Mouse (Mus musculus): ENCODE measurements at regions not wholly inside any gene's neighbourhood (a gene's known extent, or its start where the extent isn't known, plus 50 kb on each side); places are given as distances from the start of the nearest gene placed in this dataset.

GRCm38 (mm10) chr10:126493734-126494133 lies 407.4 kb downstream of the Atp23 start:
- Histone ChIP-seq H3K27ac (ENCODE audit: insufficient read depth, low read depth) (no peak overlapping the region), H3K9me3 (replicated peaks; ENCODE audit: low read length) (no peaks in the 10 kb centered on the region), H3K27me3 (replicated peaks) (no peaks in the 10 kb centered on the region), H3K9ac (ENCODE audit: insufficient read depth, low read depth) (no peak overlapping the region), H3K36me3 (replicated peaks in 1 of 2; ENCODE audit: control insufficient read depth in 1 of 2, insufficient read depth in 1 of 2, low read length in 1 of 2) (no peaks in the 10 kb centered on the region), H3K4me3 (replicated peaks in 1 of 3; ENCODE audit: low read depth in 2 of 3, low read length in 2 of 3, poor library complexity in 1 of 3) (no peak overlapping the region), H3K4me2 (ENCODE audit: insufficient read depth, low read depth, poor library complexity, severe bottlenecking) (no peak overlapping the region), H3K79me2 (replicated peaks; ENCODE audit: control insufficient read depth, extremely low read depth, insufficient read depth, poor library complexity, severe bottlenecking) (no peaks in the 10 kb centered on the region), H3K4me1 (ENCODE audit: control insufficient read depth in 1 of 2, insufficient read depth in 2 of 2) (peaks cover 0 to 15% of the 10 kb centered on the region in 2 experiments; a peak in 2 of 4 replicates)
- in situ Hi-C loops (cut with MboI; ENCODE audit: low pct_ligation_motif_present, low pct_unique_long_range_greater_than_20kb, low sequenced_read_pairs) (no loop called here), dilution Hi-C loops (cut with MboI; ENCODE audit: extremely low pct_ligation_motif_present, extremely low pct_unique_long_range_greater_than_20kb, low sequenced_read_pairs) (no loop called here)
- DNase-seq (ENCODE audit: extremely low read depth) = no peak
- no peak for TF ChIP-seq RCOR1 (conservative IDR thresholded peaks at IDR 0.05; ENCODE audit: low read depth, low read length)
- no peak for TF ChIP-seq USF1 (IDR thresholded peaks at IDR 0.05; ENCODE audit: low read depth, low read length)
- TF ChIP-seq UBTF (IDR thresholded peaks at IDR 0.05; ENCODE audit: low read depth, low read length) = no peak
- TF ChIP-seq MYC (IDR thresholded peaks at IDR 0.05; ENCODE audit: low read depth, low read length) = no peak
- TF ChIP-seq NRF1 (IDR thresholded peaks at IDR 0.05; ENCODE audit: low read depth, low read length) = no peak
- TF ChIP-seq E2F4 (IDR thresholded peaks at IDR 0.05; ENCODE audit: insufficient replicate concordance, low read depth, low read length) = no peak
- no peak for TF ChIP-seq JUN (IDR thresholded peaks at IDR 0.05; ENCODE audit: insufficient read depth, low read depth, low read length)
- TF ChIP-seq RAD21 (IDR thresholded peaks at IDR 0.05; ENCODE audit: low read depth, low read length) = no peak
- no peak for TF ChIP-seq IRF4 (IDR thresholded peaks at IDR 0.05; ENCODE audit: low read depth, low read length)
- no peak for TF ChIP-seq CHD2 (IDR thresholded peaks at IDR 0.05; ENCODE audit: low read length)
- TF ChIP-seq MAZ (IDR thresholded peaks at IDR 0.05; ENCODE audit: low read depth, low read length) = no peak
- no peak for TF ChIP-seq ZKSCAN1 (IDR thresholded peaks at IDR 0.05; ENCODE audit: borderline replicate concordance, low read depth, low read length)
- no peak for TF ChIP-seq TCF12 (IDR thresholded peaks at IDR 0.05; ENCODE audit: low read depth, low read length)
- TF ChIP-seq BHLHE40 (IDR thresholded peaks at IDR 0.05; ENCODE audit: low read depth, low read length) = no peak
- no peak for TF ChIP-seq TBP (conservative IDR thresholded peaks at IDR 0.05; ENCODE audit: low read depth, low read length)
- TF ChIP-seq JUND (conservative IDR thresholded peaks at IDR 0.05; ENCODE audit: low read depth, low read length) = no peak
- no peak for TF ChIP-seq ZC3H11A (IDR thresholded peaks at IDR 0.05; ENCODE audit: low read depth, low read length)

GRCm38 (mm10) chr10:126492211-126492610 lies 408.9 kb downstream of the Atp23 start:
- dilution Hi-C loops (cut with MboI; ENCODE audit: extremely low pct_ligation_motif_present, extremely low pct_unique_long_range_greater_than_20kb, low sequenced_read_pairs) = no loop called here
- no peak for DNase-seq (ENCODE audit: extremely low read depth)
- peaks cover 0 to 5% of the 10 kb centered on the region in 2 experiments; a peak in 1 of 4 replicates for H3K4me1 ChIP-seq (ENCODE audit: control insufficient read depth in 1 of 2, insufficient read depth in 2 of 2)
- no peaks in the 10 kb centered on the region for H3K36me3 ChIP-seq (replicated peaks in 1 of 2; ENCODE audit: control insufficient read depth in 1 of 2, insufficient read depth in 1 of 2, low read length in 1 of 2)
- in situ Hi-C loops (cut with MboI; ENCODE audit: low pct_ligation_motif_present, low pct_unique_long_range_greater_than_20kb, low sequenced_read_pairs) = no loop called here
- no peak overlapping the region for H3K4me3 ChIP-seq (replicated peaks in 1 of 3; ENCODE audit: low read depth in 2 of 3, low read length in 2 of 3, poor library complexity in 1 of 3)
- H3K27ac ChIP-seq (ENCODE audit: insufficient read depth, low read depth) = no peak overlapping the region
- H3K27me3 ChIP-seq (replicated peaks) = no peaks in the 10 kb centered on the region
- no peak overlapping the region for H3K4me2 ChIP-seq (ENCODE audit: insufficient read depth, low read depth, poor library complexity, severe bottlenecking)
- H3K79me2 ChIP-seq (replicated peaks; ENCODE audit: control insufficient read depth, extremely low read depth, insufficient read depth, poor library complexity, severe bottlenecking) = no peaks in the 10 kb centered on the region
- no peak overlapping the region for H3K9ac ChIP-seq (ENCODE audit: insufficient read depth, low read depth)
- TF ChIP-seq CHD1 (IDR thresholded peaks at IDR 0.05; ENCODE audit: low read depth, low read length) (no peak), TBP (conservative IDR thresholded peaks at IDR 0.05; ENCODE audit: low read depth, low read length) (no peak), TCF12 (IDR thresholded peaks at IDR 0.05; ENCODE audit: low read depth, low read length) (no peak), MEF2A (IDR thresholded peaks at IDR 0.05; ENCODE audit: borderline replicate concordance, low read depth, low read length) (no peak), RCOR1 (conservative IDR thresholded peaks at IDR 0.05; ENCODE audit: low read depth, low read length) (no peak)
- no peaks in the 10 kb centered on the region for H3K9me3 ChIP-seq (replicated peaks; ENCODE audit: low read length)
